In the genomic region with DNA sequence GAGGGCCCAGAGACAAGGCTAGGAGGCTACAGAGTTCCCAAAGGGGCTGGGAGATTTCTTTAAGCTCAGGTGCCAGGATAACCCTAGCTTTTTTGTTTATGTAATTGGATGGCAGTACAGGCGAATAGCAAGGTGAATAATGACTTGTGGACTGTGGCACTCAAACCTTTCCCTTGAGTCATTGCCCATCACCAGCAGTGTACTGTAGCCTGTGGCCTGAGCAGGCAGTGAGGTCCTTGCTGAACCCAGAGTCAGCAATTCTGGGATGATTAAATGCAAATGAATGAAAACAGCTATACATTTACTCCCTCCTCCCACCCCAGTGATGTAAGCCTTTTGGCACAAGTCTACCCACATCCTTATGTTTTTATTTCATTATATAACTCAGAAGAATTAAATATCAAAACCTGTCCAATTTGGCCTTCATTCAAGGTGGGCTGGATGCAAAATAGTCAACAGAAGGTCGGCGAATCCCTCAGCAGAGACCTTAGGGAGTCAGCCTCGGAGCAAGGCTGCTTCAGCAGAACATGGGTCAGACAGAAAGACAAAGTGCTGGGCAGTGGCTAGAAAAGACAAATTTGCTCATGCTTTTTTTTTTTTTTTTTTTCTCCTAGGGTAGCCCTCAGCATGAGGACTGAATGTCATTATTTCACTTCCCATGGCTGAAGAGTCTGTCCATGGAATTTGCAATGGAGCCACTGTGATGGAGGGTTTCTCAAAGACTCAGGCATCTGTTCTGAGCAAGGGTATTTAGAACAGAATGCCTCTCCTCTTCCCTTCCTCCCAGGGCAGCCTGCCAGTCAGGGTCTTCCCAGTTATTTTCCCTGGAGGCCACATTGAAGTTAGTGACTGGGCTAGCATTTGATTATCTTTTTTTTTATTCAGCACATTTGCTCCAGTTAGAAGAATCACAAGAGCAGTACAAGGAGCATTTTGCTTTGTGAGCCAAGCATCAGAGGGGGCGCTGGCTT, we compare ENCODE assay signal across 24 mouse cellular contexts. TPM values are rescaled to one million over a fixed set of nuclear protein-coding genes. Genes with fewer than 3 reads are reported as not detected.
A peak's percentile ranks its signal among the peaks of the same experiment; 100 is the strongest.
DNase-seq lines count a peak whose midpoint lies in the region; ATAC-seq and TF ChIP-seq lines count a peak whose summit lies in the region.
"Had no signal": no experiment of that assay in that cellular context is flagged by ENCODE, and none has a peak within 500 bp of the region (broad histone marks: within the 10 kb centered on the region; RNA-seq: fewer than 3 reads in every experiment).

No protein-coding gene starts in this region.

- H3K4me3 ChIP-seq in limb, embryonic 14.5 days (replicated peaks; ENCODE audit: low read length) = no peak overlapping the region
- H3K4me3 ChIP-seq in limb, embryonic 10.5 days = no peak overlapping the region
- H3K4me3 ChIP-seq: forebrain, embryonic 12.5 days; gastrocnemius, adult 2 months; heart, embryonic 13.5 days; intestine, embryonic 15.5 days; limb, embryonic 13.5 days had no signal

- DNase-seq in heart, adult 11 months = peak; percentile 57
- no peak for DNase-seq in heart, postnatal 25 days (ENCODE audit: low spot score)
- DNase-seq in limb, embryonic 14.5 days (ENCODE audit: low spot score) = peak; percentile 23
- DNase-seq in limb, embryonic 10.5 days (ENCODE audit: low spot score) = no peak
- DNase-seq in cerebellum, adult 9-10 months = peak; percentile 6
- DNase-seq in cerebellum, postnatal 25 days = peak; percentile 10 to 21
- no peak for DNase-seq in ovary, postnatal 10 days (ENCODE audit: low spot score)
- DNase-seq: adrenal gland, postnatal 14 days; gastrocnemius, adult 2 months; heart, postnatal 4 days; kidney, postnatal 4 days; liver, postnatal 0 days; lung, postnatal 14 days; retina, postnatal 1 day; thymus, postnatal 36 days had no signal

- no peaks in the 10 kb centered on the region for H3K4me1 ChIP-seq in limb, embryonic 14.5 days (ENCODE audit: control insufficient read depth, insufficient read depth, low read length)
- H3K4me1 ChIP-seq in limb, embryonic 10.5 days = no peaks in the 10 kb centered on the region
- H3K4me1 ChIP-seq: forebrain, embryonic 12.5 days; heart, embryonic 13.5 days; intestine, embryonic 15.5 days; limb, embryonic 13.5 days had no signal

- intact Hi-C loops in heart, postnatal 25 days (cut with DNase I) = no loop called here

- no peak overlapping the region for H3K9ac ChIP-seq in limb, embryonic 14.5 days (ENCODE audit: low read depth, low read length, severe bottlenecking)
- H3K9ac ChIP-seq: forebrain, embryonic 12.5 days; heart, embryonic 13.5 days; intestine, embryonic 15.5 days; limb, embryonic 13.5 days; liver, postnatal 0 days had no signal

- WGBS in limb, embryonic 14.5 days = 79% methylated on average over 5 of the region's 5 CpGs
- WGBS in limb, embryonic 10.5 days = 86% methylated on average over 5 of the region's 5 CpGs

- no peak for TF ChIP-seq POLR2A in limb, embryonic 14.5 days (IDR thresholded peaks at IDR 0.05; ENCODE audit: borderline replicate concordance, extremely low read depth, insufficient read depth, insufficient read length)

- ATAC-seq in limb, embryonic 14.5 days (ENCODE audit: low FRiP score, low read depth) = no peak
- ATAC-seq: activated CD4-positive, CD25-positive, alpha-beta regulatory T cell, adult 4 months; intestine, embryonic 15.5 days; liver, postnatal 0 days; Patski had no signal

- no peak overlapping the region for H3K4me2 ChIP-seq in limb, embryonic 14.5 days (replicated peaks; ENCODE audit: low read depth, low read length, severe bottlenecking)
- H3K4me2 ChIP-seq: forebrain, embryonic 12.5 days; heart, embryonic 13.5 days; intestine, embryonic 15.5 days; limb, embryonic 13.5 days had no signal

- H3K27ac ChIP-seq in limb, embryonic 14.5 days (replicated peaks; ENCODE audit: low read depth, low read length) = no peak overlapping the region
- no peak overlapping the region for H3K27ac ChIP-seq in limb, embryonic 10.5 days
- H3K27ac ChIP-seq: forebrain, embryonic 12.5 days; gastrocnemius, adult 2 months; heart, embryonic 13.5 days; intestine, embryonic 15.5 days; limb, embryonic 13.5 days had no signal

- H3K9me3 ChIP-seq in limb, embryonic 14.5 days (ENCODE audit: control insufficient read depth, low read length) = no peaks in the 10 kb centered on the region
- H3K9me3 ChIP-seq in limb, embryonic 10.5 days (replicated peaks) = no peaks in the 10 kb centered on the region
- H3K9me3 ChIP-seq: forebrain, embryonic 12.5 days; heart, embryonic 13.5 days; intestine, embryonic 15.5 days; limb, embryonic 13.5 days had no signal

- no peaks in the 10 kb centered on the region for H3K27me3 ChIP-seq in limb, embryonic 14.5 days (ENCODE audit: control insufficient read depth, insufficient read depth, low read length)
- no peaks in the 10 kb centered on the region for H3K27me3 ChIP-seq in limb, embryonic 10.5 days (ENCODE audit: low read depth, poor library complexity, severe bottlenecking)
- H3K27me3 ChIP-seq: forebrain, embryonic 12.5 days; heart, embryonic 13.5 days; intestine, embryonic 15.5 days; limb, embryonic 13.5 days; Patski had no signal

- no peaks in the 10 kb centered on the region for H3K36me3 ChIP-seq in limb, embryonic 14.5 days (ENCODE audit: control insufficient read depth, insufficient read depth, low read length)
- H3K36me3 ChIP-seq in limb, embryonic 10.5 days = no peaks in the 10 kb centered on the region
- H3K36me3 ChIP-seq: forebrain, embryonic 12.5 days; heart, embryonic 13.5 days; intestine, embryonic 15.5 days; limb, embryonic 13.5 days had no signal

RNA-seq across cellular contexts. Expression of a gene that starts 59.3 kb away (rescaled TPM):
- total RNA-seq in heart, postnatal 25 days (2021) = not detected
- polyA plus RNA-seq in limb, embryonic 14.5 days (2012; rRNA removed) = 0.15 and 0.19 TPM in 2 replicates
- 0.14 and 0.22 TPM in 2 replicates for polyA plus RNA-seq in limb, embryonic 14.5 days (2014; fragmentation: Nextera tagmentation; extraction: Ambion mirVana)
- polyA plus RNA-seq in limb, embryonic 10.5 days (2016; fragmentation: Nextera tagmentation; extraction: Ambion mirVana) = 0.05 TPM in 1 of 2 replicates, not detected in the other
- total RNA-seq: adrenal gland, postnatal 14 days; gastrocnemius, adult 2 months; granulocyte monocyte progenitor cell, adult 5-6 weeks; heart, postnatal 4 days; megakaryocyte-erythroid progenitor cell, adult 5-6 weeks had no signal
- polyA plus RNA-seq: forebrain, embryonic 12.5 days; kidney, embryonic 14.5 days; liver, postnatal 0 days; Patski had no signal

Comparison
In these comparisons a context has a peak if more than half of its experiments do, and no peak if none do; other contexts are left out.
1. DNase-seq: peak in heart, adult 11 months (single experiment), limb, embryonic 14.5 days (single experiment), cerebellum, adult 9-10 months (single experiment) and cerebellum, postnatal 25 days (2 of 2); none in heart, postnatal 25 days (single experiment), limb, embryonic 10.5 days (single experiment) and ovary, postnatal 10 days (single experiment).